Mouse (Mus musculus): ENCODE results near the gene Slc30a6.
"Not testable (repeated sequence)": the region's sequence is repeated elsewhere in the genome, so short reads cannot be mapped to it uniquely, and the experiment has no call there.

The Slc30a6 gene

DNA sequence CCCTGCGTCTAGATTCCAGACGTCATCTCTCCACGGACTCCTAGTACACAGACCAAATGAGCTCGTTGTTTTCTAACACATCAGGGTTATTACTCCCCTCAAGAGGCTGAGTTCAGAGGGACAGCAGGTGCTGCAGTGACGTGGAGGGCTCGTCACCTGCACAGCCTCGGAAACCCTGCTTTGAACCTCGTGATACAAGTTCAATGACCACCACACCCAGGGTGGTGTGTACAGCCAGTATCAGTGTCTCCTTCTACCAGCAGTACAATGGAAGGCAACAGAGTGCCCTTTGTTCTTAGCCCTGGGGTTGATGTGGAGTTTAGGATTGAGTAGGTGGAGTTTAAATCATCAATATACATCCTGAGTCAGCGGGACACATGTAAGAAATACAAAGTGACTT, 42.4 kb downstream of the Slc30a6 start:
- DNase-seq (ENCODE audit: extremely low read depth, insufficient read length, low spot score): no peak

DNA sequence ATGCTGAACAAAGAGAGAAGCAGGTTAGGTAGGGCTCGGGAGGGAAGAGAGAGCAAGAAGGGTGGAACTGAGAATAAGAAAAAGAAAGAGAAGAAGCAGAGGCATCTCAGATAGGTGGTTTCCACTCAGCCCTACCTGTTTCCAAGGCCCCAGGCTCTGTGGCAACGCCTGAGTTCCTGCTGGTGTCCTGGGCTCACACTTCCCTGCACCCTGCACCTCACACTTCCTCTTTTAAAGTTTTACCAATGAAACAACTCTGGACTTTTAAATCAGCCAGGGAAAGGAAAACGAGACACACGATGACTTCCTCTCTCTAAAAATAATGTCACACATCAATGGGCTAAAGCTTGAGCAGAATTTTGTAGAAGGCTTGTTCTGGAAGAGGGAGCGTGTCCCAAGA, 45.1 kb downstream of the Slc30a6 start:
- DNase-seq (ENCODE audit: extremely low read depth, insufficient read length, low spot score): no peak

DNA sequence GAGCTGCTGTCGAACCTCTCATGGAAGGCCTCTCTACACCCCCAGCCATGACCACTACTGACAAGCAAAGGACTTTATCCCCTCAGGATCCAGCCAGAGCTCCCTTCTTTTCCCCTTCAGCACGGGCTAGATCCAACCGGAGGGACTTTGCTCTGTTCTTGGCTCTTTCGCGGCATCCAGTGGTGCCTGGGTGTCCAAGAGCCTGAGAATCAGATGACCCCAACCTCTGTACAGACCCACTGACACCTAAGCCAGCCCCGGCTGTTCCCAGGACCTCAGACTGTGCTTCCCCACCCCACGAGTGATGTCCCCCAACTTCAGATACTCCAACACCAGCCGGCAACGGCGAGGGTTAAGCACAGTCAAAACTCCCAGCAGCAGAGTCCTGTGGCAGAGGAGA, 54.4 kb downstream of the Slc30a6 start:
- no peak for DNase-seq (ENCODE audit: extremely low read depth, insufficient read length, low spot score)

DNA sequence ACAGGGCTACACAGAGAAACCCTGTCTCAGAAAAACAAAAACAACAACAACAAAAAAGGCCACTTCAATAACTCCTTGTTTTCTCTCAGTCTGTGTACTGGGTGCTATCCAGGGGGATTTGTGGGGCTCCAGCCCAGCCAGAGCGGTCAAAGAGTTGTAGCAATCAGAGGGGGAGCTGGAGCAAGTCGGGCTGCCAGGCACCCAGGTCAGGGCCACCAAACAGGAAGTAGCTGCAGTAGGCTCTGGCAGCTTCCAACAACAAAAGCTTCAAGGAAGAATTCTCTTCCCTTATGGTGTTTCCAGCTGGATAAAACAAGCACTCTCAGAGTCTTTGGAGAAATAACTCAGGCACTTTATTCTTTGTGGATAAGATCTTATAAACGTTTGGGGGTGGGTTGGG, 58.5 kb downstream of the Slc30a6 start:
- DNase-seq (ENCODE audit: extremely low read depth, insufficient read length, low spot score): no peak

DNA sequence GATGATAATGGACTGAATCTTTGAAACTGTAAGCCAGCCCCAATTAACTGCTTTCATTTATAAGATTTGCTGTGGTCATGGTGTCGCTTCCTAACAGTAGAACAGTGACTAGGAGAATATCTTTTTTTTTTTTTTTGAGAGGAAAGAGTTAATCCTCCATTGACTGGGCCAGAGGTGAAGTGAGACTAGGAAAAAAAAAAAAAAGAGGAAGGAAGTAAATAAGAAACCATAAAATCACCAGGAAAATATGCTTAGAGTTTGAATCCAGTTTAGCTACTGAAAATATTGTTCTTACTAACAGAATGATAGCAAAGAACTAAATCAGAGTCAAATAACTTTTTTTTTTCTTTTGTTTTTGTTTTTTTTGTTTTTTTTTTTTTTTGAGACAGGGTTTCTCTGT, 59.3 kb downstream of the Slc30a6 start:
- no peak for DNase-seq (ENCODE audit: extremely low read depth, insufficient read length, low spot score)

DNA sequence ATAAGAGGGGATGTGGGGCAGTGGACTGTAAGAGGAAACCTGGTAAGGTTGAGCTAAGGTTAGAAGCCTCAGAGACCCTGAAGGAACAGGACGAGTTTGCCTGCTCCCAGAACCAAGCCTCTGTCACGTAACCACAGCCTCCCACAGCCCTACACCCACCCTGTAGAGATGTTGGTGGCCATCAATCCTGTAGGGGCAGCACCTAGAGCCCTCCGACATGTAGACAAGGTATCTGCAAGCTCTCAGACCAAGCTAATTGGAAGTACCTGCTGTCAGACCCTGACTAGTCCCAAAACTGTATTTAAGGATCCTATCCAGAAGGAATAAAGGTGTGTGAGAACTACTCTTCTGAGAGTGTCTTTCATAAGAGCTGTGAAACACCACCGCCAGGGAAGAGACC, 60.0 kb downstream of the Slc30a6 start:
- DNase-seq (ENCODE audit: extremely low read depth, insufficient read length, low spot score): no peak

DNA sequence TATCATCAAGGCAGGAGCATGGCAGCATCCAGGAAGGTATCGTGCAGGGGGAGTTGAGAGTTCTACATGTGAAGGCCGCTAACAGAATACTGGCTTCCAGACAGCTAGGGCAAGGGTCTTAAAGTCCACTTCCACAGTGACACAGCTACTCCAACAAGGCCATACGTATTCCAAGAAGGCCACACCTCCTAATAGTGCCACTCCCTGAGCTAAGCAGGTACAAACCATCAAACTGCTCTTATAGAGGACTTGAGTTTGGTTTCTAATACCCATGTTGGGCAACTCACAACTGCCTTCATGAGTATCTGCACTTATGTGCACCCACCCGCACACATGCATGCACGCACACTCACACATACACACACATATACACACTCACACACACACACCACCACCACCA, 61.4 kb downstream of the Slc30a6 start:
- DNase-seq (ENCODE audit: extremely low read depth, insufficient read length, low spot score): no peak

DNA sequence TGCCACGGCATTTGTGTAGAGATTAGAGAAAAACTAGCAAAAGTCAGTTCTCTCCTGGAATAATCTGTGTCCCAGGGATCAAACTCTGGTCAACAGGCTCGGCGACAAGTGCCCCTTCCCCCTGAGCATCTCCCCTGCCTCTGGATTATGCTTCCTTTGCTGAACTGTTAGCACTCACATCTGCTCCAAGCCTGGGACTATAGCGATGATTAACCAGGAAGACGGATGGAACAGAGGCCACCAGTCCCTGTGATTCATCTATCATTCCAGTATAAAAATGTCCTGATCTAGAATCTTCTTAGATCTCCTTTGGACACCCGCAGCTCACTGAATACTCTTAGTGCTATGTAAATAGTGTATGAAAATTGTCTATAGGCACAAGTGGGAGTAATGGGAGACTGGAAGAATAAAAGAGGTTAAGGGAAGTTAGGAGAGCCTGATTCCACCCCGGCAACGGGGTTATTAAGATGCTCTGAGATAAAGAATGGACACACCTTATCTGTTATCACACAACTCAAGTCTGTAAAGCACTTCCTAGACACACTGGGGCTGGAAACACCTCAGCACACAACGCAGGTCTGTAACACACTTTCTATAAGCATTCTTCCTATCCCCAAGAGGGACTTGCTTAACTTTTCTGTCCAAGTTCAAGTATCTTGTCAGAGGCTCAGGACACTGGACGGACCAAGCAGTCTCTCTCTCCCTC, 62.7 kb downstream of the Slc30a6 start:
- DNase-seq (ENCODE audit: extremely low read depth, insufficient read length, low spot score): no peak

DNA sequence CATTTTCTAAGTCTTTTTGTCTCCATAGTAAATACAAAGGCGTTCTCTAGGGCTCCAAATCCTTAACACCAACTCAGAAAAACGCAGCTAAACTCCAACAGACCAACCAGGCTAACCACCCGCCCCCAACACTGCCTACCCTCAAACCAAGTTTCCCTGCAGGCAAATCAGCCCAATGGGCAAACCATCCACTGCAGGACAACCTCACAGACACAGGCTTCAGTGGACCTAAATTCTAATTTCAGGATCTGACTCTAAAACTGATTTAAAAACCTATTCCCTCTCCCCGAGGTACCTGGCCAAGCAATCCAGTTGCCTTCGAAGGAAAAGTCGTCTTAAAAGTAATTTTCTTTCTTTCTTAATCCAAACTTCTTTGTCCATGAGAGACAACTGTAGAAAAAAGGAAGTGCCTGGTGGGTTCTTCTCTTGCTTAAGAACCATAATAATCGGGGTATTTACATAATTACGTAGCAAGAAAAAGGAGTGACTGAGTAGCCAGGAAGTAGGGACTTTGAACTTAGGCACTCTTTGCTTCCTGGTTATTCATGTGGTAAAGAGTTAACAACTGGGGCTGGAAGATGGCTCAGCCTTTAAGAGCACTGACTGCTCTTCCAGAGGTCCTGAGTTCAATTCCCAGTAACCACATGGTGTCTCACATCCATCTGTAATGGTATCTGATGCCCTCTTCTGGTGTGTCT, 63.5 kb downstream of the Slc30a6 start, which contains the start of gene Nlrc4:
Nlrc4 (minus strand) TSS at position 432 of the 698 bp plus-strand sequence.
- no peak for DNase-seq (ENCODE audit: extremely low read depth, insufficient read length, low spot score)

DNA sequence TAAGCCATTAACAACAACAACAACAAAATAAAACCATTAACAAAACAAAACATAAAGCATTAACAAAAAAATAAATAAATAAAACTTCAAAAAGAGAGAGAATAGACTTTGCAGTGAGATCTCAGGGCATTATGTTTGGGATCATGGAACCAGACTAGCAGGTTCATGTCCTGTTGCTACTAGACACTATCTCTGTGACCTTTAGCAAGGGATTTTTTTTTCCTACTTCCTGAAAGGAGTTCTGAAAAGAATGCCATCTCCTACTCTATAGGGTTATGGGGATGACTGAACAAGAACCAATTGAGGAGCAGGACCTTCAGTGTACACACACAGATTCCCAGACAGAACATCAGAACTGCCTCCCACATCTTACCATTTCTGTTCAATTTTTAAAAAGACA, 68.1 kb downstream of the Slc30a6 start:
- no peak for DNase-seq (ENCODE audit: extremely low read depth, insufficient read length, low spot score)

DNA sequence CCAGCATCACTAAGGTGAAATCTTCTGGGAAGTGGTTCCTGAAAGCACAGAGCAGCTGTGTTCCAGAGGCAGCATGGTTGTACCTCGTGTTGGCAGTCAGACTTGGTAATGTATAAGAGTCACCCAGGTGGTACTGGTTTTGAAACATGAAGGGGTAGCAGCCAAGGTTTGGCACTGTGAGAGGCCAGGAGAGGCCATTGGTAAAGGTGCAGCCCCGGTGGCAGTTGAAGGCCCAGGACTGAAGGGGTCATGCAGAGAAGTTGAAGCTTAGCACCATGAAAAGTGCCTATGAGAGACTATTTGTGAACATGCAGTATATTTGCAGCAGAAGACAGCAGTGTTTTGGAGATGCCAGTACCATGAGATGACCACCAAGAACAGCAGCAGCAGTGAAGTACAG, 72.6 kb downstream of the Slc30a6 start:
- DNase-seq (ENCODE audit: extremely low read depth, insufficient read length, low spot score): not testable (repeated sequence)

DNA sequence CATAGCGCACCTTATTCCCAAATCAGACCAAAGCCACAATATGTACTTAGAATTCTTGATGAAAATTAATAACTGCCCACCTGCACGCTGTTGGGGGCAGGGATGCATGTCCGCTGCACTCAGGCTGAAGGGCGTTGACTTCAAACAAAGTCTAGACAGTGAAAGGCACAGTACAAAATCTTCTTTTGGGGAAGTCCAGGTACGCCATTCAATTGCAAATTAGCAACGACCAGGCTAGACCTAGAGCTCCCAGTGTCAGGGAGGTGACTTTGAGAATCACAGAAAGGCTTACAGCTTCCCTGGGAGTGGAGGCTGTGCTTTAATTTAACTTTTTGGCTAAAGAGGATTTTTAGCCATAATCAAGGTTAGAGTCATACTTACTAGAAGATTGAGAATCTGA, 74.7 kb downstream of the Slc30a6 start:
- DNase-seq (ENCODE audit: extremely low read depth, insufficient read length, low spot score): not testable (repeated sequence)
